Mouse (Mus musculus): ENCODE measurements around the gene Ppp3r1. TPM values are rescaled to one million over a fixed set of nuclear protein-coding genes. Genes with fewer than 3 reads are reported as not detected.

Gene Ppp3r1
- polyA plus RNA-seq, 1 experiment from 2014 or later, result 25.0 TPM

DNA sequence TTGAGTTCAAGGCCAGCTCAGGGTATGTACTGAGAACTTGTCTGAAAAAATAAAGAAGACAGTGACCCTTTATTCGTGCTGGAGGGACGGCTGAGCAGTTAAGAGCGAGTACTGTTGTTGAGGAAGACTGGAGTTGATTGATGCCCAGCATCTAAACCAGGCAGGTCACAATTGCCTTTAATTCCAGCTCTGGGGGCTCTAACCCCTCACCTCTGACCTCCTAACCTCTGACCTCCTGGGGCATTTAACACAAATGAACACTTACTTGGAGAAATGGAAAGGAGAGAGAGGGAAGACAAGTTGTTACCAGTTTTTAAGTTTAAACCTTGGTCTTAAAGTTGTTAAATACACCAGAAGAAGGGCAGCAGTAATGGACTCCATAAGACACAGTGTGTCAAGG, 29.7 kb downstream of the Ppp3r1 start:
- no peaks in the 10 kb centered on the region for H3K27me3 ChIP-seq (ENCODE audit: control insufficient read depth, insufficient read depth, low read depth, low read length)
- no peak overlapping the region for H3K27ac ChIP-seq (ENCODE audit: low read length)
- no peaks in the 10 kb centered on the region for H3K36me3 ChIP-seq (ENCODE audit: control insufficient read depth, insufficient read depth)
- no peak overlapping the region for H3K4me3 ChIP-seq (ENCODE audit: low read depth, low read length)
- H3K9me3 ChIP-seq (replicated peaks; ENCODE audit: control insufficient read depth, low read length), result no peaks in the 10 kb centered on the region
- WGBS (ENCODE audit: insufficient replicate concordance), result 78% methylated on average over 3 of the region's 3 CpGs
- no peak overlapping the region for H3K4me2 ChIP-seq (ENCODE audit: low read depth, low read length)
- no peak for ATAC-seq (ENCODE audit: low read depth)
- H3K4me1 ChIP-seq (ENCODE audit: control insufficient read depth, low read depth, low read length), result no peaks in the 10 kb centered on the region
- no peak overlapping the region for H3K9ac ChIP-seq (ENCODE audit: low read depth, low read length)

DNA sequence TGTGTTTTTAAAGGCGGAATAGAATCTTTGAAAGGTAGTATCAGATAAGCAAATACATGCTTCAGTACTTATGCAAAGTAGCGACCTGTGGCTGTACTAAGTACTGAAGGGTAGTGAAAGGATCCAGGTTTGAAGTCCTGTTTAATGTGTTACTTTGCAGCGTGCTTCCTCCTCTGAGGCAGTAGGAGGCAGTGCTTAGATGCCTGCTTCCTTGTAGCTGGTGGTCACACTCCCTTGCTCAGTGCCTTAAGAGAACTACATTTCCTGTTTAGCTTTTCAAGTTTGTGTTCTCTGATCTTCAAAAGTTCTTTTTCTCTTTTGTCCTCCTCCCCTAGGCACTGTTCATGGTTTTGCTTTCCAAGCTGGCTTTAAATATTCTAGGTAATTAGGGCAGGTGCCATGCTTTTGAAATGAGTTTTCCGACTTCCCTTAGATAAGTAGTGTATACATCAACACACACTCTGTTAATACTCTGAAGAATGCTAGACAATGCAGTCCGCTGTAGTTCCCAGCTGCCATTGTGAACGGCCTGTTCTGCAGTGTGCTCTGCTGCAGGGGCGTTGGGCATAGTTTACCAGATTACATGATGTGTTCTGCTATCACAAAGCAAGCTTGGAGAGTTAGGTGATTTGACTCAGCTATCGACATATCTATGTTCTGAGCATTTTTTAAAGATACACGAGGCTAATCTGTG, 33.2 kb downstream of the Ppp3r1 start:
- Histone ChIP-seq H3K27ac (ENCODE audit: low read length) (no peak overlapping the region), H3K27me3 (ENCODE audit: control insufficient read depth, insufficient read depth, low read depth, low read length) (no peaks in the 10 kb centered on the region), H3K9ac (ENCODE audit: low read depth, low read length) (no peak overlapping the region), H3K9me3 (replicated peaks; ENCODE audit: control insufficient read depth, low read length) (no peaks in the 10 kb centered on the region), H3K36me3 (ENCODE audit: control insufficient read depth, insufficient read depth) (peaks cover 10% of the 10 kb centered on the region), H3K4me3 (ENCODE audit: low read depth, low read length) (no peak overlapping the region), H3K4me1 (ENCODE audit: control insufficient read depth, low read depth, low read length) (no peaks in the 10 kb centered on the region), H3K4me2 (ENCODE audit: low read depth, low read length) (no peak overlapping the region)
- ATAC-seq (ENCODE audit: low read depth), result no peak
- WGBS (ENCODE audit: insufficient replicate concordance), result 72% methylated on average over 9 of the region's 9 CpGs

DNA sequence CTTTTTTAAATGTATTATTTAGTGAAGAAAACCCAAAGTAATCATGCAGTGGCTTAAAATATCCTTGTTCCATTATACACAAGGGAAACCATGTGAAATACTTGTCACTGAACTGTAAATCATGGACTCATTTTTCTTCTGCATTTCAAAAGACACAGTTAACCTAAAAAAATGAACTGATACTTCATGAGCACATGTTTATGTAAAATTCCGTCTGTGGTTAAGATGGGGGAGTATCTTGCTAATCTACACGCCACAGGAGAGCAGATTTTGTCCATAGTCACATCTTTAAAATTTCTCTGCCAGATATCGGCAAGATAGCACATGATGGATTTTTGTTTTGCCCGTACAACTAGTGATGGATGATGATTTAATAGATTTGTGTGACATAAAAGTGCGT, 40.1 kb downstream of the Ppp3r1 start:
- no peak overlapping the region for H3K9ac ChIP-seq (ENCODE audit: low read depth, low read length)
- H3K4me1 ChIP-seq (ENCODE audit: control insufficient read depth, low read depth, low read length), result no peaks in the 10 kb centered on the region
- no peak overlapping the region for H3K4me3 ChIP-seq (ENCODE audit: low read depth, low read length)
- no peaks in the 10 kb centered on the region for H3K27me3 ChIP-seq (ENCODE audit: control insufficient read depth, insufficient read depth, low read depth, low read length)
- no peaks in the 10 kb centered on the region for H3K9me3 ChIP-seq (replicated peaks; ENCODE audit: control insufficient read depth, low read length)
- no peak overlapping the region for H3K27ac ChIP-seq (ENCODE audit: low read length)
- WGBS (ENCODE audit: insufficient replicate concordance), result 63% methylated on average over 5 of the region's 5 CpGs
- H3K36me3 ChIP-seq (ENCODE audit: control insufficient read depth, insufficient read depth), result peaks cover 18% of the 10 kb centered on the region
- ATAC-seq (ENCODE audit: low read depth), result no peak
- H3K4me2 ChIP-seq (ENCODE audit: low read depth, low read length), result no peak overlapping the region

DNA sequence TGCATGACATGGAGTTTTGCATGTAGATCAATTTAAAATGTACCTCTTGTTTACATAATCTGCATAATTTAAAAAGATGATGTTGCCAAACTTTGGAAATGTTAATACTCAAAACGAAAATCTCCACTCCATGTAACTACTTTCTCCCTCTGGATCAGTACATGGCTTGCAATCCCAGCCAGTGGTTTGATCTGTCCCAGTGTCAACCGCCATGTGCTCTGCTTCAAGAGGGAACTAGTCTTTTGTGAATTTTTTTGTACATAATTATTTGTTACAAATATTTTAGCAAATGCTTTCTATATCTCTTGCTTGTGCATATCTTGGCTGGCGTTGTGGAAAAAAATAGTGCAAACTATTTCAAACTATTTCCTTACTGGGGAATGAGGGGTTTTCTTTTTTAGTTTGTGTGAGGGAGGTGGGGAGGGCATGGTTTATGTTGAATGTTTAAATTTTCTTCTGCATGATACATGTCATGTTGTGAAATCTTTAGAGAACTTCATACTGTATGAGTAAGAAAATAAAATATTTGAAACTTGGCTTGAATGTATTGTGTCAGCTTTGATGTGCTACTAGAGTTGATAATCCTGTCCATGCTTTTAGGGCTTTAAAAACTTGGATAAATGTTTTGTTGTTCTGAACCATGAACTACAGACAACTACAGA, 40.9 kb downstream of the Ppp3r1 start:
- H3K4me1 ChIP-seq (ENCODE audit: control insufficient read depth, low read depth, low read length), result no peaks in the 10 kb centered on the region
- no peaks in the 10 kb centered on the region for H3K27me3 ChIP-seq (ENCODE audit: control insufficient read depth, insufficient read depth, low read depth, low read length)
- WGBS (ENCODE audit: insufficient replicate concordance), result 76% methylated on average over 3 of the region's 3 CpGs
- no peak overlapping the region for H3K27ac ChIP-seq (ENCODE audit: low read length)
- H3K4me2 ChIP-seq (ENCODE audit: low read depth, low read length), result no peak overlapping the region
- no peaks in the 10 kb centered on the region for H3K9me3 ChIP-seq (replicated peaks; ENCODE audit: control insufficient read depth, low read length)
- no peak overlapping the region for H3K9ac ChIP-seq (ENCODE audit: low read depth, low read length)
- ATAC-seq (ENCODE audit: low read depth), result no peak
- H3K4me3 ChIP-seq (ENCODE audit: low read depth, low read length), result no peak overlapping the region
- peaks cover 18% of the 10 kb centered on the region for H3K36me3 ChIP-seq (ENCODE audit: control insufficient read depth, insufficient read depth)

DNA sequence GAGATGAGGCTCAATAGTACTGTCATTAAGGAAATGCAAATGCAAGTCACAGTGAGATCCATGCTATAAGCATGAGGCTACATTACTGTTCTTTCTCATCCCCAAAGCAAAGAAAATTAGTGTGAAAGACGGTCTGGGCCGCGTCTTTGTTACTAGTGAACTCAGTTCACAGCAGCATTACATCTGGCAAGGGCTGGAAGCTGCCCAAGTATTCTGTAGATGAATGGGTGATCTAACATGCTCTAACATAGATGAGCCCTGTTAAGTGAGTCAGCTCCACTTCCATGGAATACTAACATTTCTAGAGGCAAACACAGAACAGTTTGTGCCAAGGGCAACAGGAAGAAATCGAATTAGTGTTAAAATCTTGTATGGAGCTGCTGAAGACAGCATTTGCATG, 41.9 kb downstream of the Ppp3r1 start:
- Histone ChIP-seq H3K9me3 (replicated peaks; ENCODE audit: control insufficient read depth, low read length) (no peaks in the 10 kb centered on the region), H3K4me2 (ENCODE audit: low read depth, low read length) (no peak overlapping the region), H3K27ac (ENCODE audit: low read length) (no peak overlapping the region), H3K27me3 (ENCODE audit: control insufficient read depth, insufficient read depth, low read depth, low read length) (no peaks in the 10 kb centered on the region), H3K9ac (ENCODE audit: low read depth, low read length) (no peak overlapping the region), H3K4me1 (ENCODE audit: control insufficient read depth, low read depth, low read length) (no peaks in the 10 kb centered on the region), H3K36me3 (ENCODE audit: control insufficient read depth, insufficient read depth) (peaks cover 10% of the 10 kb centered on the region), H3K4me3 (ENCODE audit: low read depth, low read length) (no peak overlapping the region)
- no peak for ATAC-seq (ENCODE audit: low read depth)
- WGBS (ENCODE audit: insufficient replicate concordance), result 85% methylated on average over 4 of the region's 4 CpGs

DNA sequence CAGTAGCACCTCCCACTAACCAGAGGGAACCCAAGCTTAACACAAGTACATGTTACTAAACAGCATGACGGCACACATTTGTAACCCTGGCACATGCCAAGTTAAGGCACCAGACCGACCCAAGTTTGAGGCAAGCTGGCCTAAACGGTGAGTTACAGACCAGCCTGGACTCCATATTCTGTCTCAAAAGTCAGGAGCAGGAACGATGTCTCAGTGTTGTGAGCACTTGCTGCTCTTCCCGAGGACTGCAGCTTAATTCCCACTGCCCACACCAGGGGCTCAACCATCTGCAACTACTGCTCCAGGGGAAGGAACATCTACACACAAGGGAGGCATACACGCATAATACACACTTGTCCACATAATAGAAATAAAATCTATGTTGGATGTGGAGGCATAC, 43.4 kb downstream of the Ppp3r1 start:
- peaks cover 8% of the 10 kb centered on the region for H3K36me3 ChIP-seq (ENCODE audit: control insufficient read depth, insufficient read depth)
- no peak overlapping the region for H3K27ac ChIP-seq (ENCODE audit: low read length)
- H3K27me3 ChIP-seq (ENCODE audit: control insufficient read depth, insufficient read depth, low read depth, low read length), result no peaks in the 10 kb centered on the region
- H3K4me1 ChIP-seq (ENCODE audit: control insufficient read depth, low read depth, low read length), result no peaks in the 10 kb centered on the region
- no peak overlapping the region for H3K4me2 ChIP-seq (ENCODE audit: low read depth, low read length)
- no peak overlapping the region for H3K9ac ChIP-seq (ENCODE audit: low read depth, low read length)
- WGBS (ENCODE audit: insufficient replicate concordance), result 76% methylated on average over 6 of the region's 6 CpGs
- no peak overlapping the region for H3K4me3 ChIP-seq (ENCODE audit: low read depth, low read length)
- no peaks in the 10 kb centered on the region for H3K9me3 ChIP-seq (replicated peaks; ENCODE audit: control insufficient read depth, low read length)
- ATAC-seq (ENCODE audit: low read depth), result no peak

DNA sequence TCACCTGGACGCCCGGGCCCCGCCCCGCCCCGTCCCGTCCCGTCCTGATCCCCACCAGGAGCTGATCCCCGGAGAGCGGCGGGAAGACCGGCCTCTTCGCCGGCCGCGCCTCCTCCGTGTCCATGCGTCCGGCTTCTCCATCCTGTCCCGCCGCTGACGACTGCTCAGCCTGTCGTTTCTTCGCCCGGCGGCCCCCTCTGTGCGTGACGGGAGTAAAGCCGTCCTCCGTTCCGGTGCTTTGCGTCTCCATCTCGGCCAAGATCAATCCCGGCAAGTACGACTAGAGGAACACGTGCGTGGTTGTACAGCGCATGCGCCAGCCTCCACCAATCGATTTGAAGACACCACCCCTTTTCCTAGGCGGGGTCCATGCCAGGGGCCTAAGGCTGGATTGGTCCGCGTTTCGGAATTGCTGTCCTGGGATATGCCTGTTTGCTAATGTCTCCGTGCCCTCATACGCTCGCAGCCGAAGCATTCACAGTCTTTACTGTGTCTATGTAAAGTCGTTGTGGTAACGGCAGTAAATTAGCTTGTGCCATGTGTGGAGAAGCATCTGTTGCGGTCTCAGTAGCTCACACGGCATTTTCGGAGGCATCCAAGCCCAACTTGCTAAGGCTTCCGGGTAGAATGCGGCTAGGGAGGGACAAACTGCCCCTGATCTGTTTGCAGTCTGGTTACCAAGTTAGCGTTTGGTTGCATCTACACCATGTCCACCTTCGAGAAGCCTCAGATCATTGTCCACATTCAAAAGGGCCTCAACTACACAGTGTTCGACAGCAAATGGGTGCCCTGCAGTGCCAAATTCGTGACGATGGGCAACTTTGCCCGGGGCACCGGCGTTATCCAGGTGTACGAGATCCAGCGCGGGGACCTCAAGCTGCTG, 52.4 kb downstream of the Ppp3r1 start, which contains the start of gene Pno1:
TSS of gene Pno1 (minus strand) at position 311 of the 883 bp plus-strand sequence.
- peak within 1 kb of the TSS; percentile 86 for H3K4me2 ChIP-seq (ENCODE audit: low read depth, low read length)

DNA sequence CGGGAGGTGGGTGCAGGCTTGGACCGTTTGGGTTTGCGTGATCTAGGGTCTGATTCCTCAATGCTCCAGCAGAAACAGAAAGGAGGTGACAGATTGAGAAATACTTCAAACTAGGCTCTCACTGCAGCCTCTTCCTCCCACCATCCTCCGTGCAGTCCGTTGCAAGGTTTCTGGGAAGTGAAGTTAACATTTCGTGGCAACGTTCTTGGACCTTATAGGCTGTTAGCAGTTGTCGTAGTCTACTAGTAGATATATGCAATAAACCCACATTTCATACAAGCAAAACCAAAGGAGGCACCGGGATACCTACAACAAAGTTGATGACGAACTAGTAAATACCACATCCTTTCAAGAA, 53.1 kb downstream of the Ppp3r1 start:
- WGBS (ENCODE audit: insufficient replicate concordance), result 0% methylated on average over 10 of the region's 10 CpGs
- no peak for ATAC-seq (ENCODE audit: low read depth)

More for the DNA sequence above, 52.4 kb downstream of the Ppp3r1 start, which contains the start of gene Pno1:
- peak within 1 kb of the TSS; percentile 76 for H3K9ac ChIP-seq (ENCODE audit: low read depth, low read length)
- peak; percentile 97 for ATAC-seq (ENCODE audit: low read depth)
- peak within 1 kb of the TSS; percentile 89 for H3K27ac ChIP-seq (ENCODE audit: low read length)
- no peaks in the 10 kb centered on the region for H3K36me3 ChIP-seq (ENCODE audit: control insufficient read depth, insufficient read depth)
- H3K27me3 ChIP-seq (ENCODE audit: control insufficient read depth, insufficient read depth, low read depth, low read length), result no peaks in the 10 kb centered on the region
- peaks cover 14% of the 10 kb centered on the region for H3K4me1 ChIP-seq (ENCODE audit: control insufficient read depth, low read depth, low read length)
- H3K9me3 ChIP-seq (replicated peaks; ENCODE audit: control insufficient read depth, low read length), result no peaks in the 10 kb centered on the region
- H3K4me3 ChIP-seq (ENCODE audit: low read depth, low read length), result peak within 1 kb of the TSS; percentile 94
- WGBS (ENCODE audit: insufficient replicate concordance), result under 1% methylated on average over 65 of the region's 65 CpGs

More for the DNA sequence above, 53.1 kb downstream of the Ppp3r1 start:
- Histone ChIP-seq H3K27me3 (ENCODE audit: control insufficient read depth, insufficient read depth, low read depth, low read length) (no peaks in the 10 kb centered on the region), H3K27ac (ENCODE audit: low read length) (peak overlapping the region; percentile 89), H3K9ac (ENCODE audit: low read depth, low read length) (peak overlapping the region; percentile 76), H3K4me1 (ENCODE audit: control insufficient read depth, low read depth, low read length) (peaks cover 14% of the 10 kb centered on the region), H3K9me3 (replicated peaks; ENCODE audit: control insufficient read depth, low read length) (no peaks in the 10 kb centered on the region), H3K4me3 (ENCODE audit: low read depth, low read length) (peak overlapping the region; percentile 94), H3K36me3 (ENCODE audit: control insufficient read depth, insufficient read depth) (no peaks in the 10 kb centered on the region), H3K4me2 (ENCODE audit: low read depth, low read length) (peak overlapping the region; percentile 86)

All from liver, embryonic 16.5 days (tissue).